Mouse (Mus musculus) T-helper 2 cell (primary cell): ENCODE measurements around the gene Trh.

Source experiments
- in situ Hi-C: fragments of 300-600 bp; cut with MboI, MseI; formaldehyde crosslinking; loops from one replicate; pipeline ENCODE4 v1.15.1; 2025; ENCODE audit warnings: high pct_unique_total_duplicates

Gene Trh

DNA sequence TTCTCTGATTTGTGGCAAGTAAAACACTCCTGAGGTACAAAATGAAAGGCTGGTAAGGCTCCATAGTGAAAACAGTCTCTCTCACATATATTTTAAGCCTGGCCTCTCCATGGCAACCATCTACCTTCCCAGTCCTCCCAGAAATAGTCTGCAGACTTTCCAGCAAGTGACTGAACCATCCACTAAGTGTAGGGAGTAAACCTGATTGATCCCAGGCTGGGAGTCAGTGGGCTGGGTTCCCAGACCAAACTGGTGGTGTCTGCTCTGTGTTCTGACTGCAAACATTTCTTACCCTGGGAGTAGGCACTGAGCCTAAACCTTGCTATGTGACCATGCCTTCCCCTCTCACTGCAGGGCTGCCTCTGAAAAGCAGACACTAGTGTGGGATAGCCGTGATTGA is 19.5 kb downstream of the Trh start:
- in situ Hi-C loops, result no loop called here

DNA sequence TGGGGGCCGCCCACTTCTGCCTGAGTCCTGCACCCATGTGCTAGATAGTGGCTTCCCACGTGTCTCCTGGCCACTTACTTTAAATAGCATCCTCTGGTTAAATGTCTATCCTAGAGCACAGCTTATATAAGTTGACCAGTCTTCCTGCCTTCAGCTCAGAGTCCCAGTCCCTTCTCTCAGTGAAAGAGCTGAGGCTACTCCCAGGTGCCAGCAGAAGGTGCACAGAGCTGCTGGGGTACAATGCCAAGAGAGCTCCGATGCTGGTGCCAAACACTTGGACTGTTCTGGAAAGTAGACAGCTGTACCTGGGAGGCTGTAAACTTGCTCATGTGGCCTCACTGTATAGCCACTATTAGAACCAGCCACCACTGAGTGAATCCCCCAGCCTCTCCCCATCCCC is 22.4 kb downstream of the Trh start:
- in situ Hi-C loops, result no loop called here

DNA sequence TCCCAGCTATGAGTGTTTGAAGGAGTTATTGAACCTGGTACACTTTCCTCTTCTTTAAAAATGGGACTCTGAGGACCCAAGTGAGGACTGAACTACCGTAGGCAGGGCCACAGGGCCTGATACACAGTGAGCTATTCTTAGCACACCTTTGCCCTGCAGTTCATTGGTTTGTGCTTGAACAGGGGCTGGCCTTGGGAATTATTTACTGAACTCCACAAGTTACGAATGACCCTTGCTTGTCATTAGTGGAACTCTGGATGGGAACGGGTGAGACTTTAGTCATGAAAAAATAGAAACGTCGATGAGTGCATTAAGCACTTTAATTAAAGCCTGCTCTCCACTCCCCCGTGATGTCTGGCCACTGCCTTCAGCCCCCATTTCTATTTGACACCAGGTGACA is 22.8 kb downstream of the Trh start:
- in situ Hi-C loops, result no loop called here

DNA sequence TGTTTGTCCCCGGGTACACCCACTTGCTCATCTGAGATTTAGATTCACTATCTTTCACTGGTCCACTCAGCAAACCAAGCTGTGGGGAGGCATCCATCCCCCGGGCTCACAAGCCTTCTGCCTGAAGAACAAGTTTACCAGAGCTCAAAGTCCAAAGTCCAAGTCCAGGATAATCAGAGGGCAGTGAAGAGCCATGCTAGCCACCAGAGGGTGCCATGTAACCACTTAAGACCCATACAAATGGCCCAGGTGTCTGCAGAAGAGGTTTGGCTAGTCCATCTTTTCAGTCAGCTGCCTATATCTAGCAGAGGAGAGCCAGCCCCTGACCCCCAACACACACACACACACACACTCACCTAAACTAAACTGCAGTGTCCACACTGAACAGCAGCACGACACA is 25.0 kb downstream of the Trh start:
- in situ Hi-C loops, result no loop called here

DNA sequence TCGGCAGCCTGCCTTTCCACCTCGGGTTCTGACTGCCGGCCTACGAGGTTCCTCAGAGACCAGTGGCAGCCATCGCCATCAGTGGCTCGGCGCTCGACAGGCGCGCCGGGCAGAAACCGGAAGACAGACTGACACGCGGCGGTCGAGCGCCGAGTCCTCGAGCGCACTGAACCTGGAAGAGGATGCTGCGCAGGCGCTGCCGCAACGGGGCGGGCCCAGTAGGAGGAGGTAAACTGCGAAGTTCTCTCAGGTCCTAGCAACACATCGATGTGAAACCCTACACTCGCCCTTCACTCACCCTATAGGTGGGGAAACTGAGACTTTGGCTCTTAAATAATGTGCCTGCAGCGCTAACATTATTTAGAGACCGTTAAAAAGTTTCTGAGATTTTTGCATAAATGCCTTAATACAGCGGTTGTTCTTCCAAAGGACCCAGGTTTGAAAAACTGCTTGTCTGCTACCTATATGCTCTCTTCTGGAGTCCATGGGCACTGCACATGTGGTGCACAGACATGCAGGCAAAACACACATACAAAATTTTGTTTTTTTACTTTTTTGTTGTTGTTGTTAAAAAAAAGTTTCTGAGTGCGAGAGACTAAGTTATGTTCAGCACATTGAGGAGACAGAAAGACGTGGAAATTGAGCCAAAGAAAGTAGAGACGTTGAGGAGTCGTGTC is 29.5 kb downstream of the Trh start, which contains the start of gene Rbsn:
TSS of gene Rbsn (minus strand) at position 153 of the 677 bp plus-strand sequence.
- in situ Hi-C loops, result no loop called here

DNA sequence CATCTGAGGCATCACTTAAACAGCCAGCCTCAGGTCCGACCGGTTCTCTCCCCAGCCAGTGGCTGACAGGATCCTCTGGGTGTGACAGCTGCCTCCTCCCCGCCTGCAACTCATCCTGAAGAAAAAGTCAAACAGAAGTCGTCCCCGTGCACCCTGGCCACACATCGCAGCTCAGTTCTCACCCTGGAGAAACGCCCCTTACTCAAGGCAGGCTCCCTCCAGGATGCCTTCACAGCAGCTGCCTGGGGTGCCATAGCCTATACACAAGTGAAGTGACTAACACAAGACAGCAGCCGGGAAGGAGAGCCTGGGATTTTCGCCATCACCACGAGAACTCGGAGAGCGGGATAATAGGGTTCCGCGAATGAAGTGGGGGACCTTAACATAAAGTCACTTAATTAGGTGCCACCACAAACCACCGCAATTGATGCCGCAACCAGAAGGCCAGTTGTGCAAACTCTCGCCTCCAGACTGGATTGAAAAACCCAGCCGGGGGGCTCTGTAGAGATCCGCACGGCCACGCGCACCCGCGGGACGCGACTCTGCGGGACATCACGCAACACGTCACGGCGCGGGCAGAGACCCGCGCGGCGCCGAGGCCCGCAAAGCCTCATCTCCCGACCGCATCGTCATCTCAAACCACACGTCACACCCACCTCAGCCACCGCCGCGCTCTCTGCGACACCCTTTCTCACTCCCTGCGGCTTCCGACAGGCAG is 30.2 kb downstream of the Trh start:
- in situ Hi-C loops, result no loop called here

DNA sequence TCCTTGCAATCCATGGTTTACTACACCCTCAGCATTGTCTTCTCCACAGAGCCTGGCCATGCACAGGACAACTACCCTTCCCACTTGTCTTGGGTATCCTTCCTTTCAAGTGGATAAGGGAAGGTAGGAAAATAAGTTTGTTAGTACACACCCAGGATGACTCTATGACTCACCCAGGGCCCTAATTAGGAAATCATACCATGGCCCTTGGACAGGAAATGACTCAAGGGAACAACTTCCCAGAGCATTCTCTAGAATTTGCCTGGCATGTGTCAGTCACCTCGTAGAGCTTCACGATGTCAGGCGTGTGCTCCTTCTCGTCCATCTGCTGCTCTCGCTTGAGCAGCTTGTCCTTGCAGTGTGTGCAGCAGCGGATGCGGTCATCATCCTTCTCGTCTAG is 45.0 kb downstream of the Trh start:
- in situ Hi-C loops, result no loop called here
